Mouse (Mus musculus) NIH3T3 (cell line): ENCODE results near the gene Eif4g3.

Experiments
- DNase-seq: peaks from one replicate; pipeline ENCODE4 v3.0.0-alpha.2; 2012; ENCODE audit warnings: low read depth

Eif4g3 gene

GRCm38 (mm10) chr4:138063372-138064265, 70.8 kb downstream of the Eif4g3 start:
- no peak for DNase-seq

- DNase-seq: no peak
Observed at GRCm38 (mm10) chr4:138064882-138065592, 72.2 kb downstream of the Eif4g3 start.

- DNase-seq: no peak
Observed at GRCm38 (mm10) chr4:138065593-138066169, 72.9 kb downstream of the Eif4g3 start.

GRCm38 (mm10) chr4:138066421-138066820, 73.6 kb downstream of the Eif4g3 start:
- DNase-seq: no peak

- DNase-seq: no peak
Observed at GRCm38 (mm10) chr4:138067858-138068257, 75.0 kb downstream of the Eif4g3 start.

GRCm38 (mm10) chr4:138068598-138068997, 75.8 kb downstream of the Eif4g3 start:
- peak; percentile 78 for DNase-seq

- no peak for DNase-seq
Observed at GRCm38 (mm10) chr4:138069371-138069770, 76.5 kb downstream of the Eif4g3 start.

GRCm38 (mm10) chr4:138071497-138071896, 78.7 kb downstream of the Eif4g3 start:
- no peak for DNase-seq

- no peak for DNase-seq
Observed at GRCm38 (mm10) chr4:138073086-138073485, 80.3 kb downstream of the Eif4g3 start.

GRCm38 (mm10) chr4:138073531-138073930, 80.7 kb downstream of the Eif4g3 start:
- no peak for DNase-seq

GRCm38 (mm10) chr4:138074896-138075584, 82.2 kb downstream of the Eif4g3 start:
- peak; percentile 8 for DNase-seq

GRCm38 (mm10) chr4:138077663-138078295, 85.0 kb downstream of the Eif4g3 start:
- DNase-seq: peak; percentile 83

- DNase-seq: no peak
Observed at GRCm38 (mm10) chr4:138079234-138079633, 86.4 kb downstream of the Eif4g3 start.

GRCm38 (mm10) chr4:138082466-138082865, 89.6 kb downstream of the Eif4g3 start:
- DNase-seq: no peak

GRCm38 (mm10) chr4:138084103-138084502, 91.3 kb downstream of the Eif4g3 start:
- DNase-seq: no peak

GRCm38 (mm10) chr4:138084851-138085573, 92.2 kb downstream of the Eif4g3 start:
- no peak for DNase-seq

GRCm38 (mm10) chr4:138086949-138087348, 94.1 kb downstream of the Eif4g3 start:
- no peak for DNase-seq

GRCm38 (mm10) chr4:138089512-138089911, 96.7 kb downstream of the Eif4g3 start:
- DNase-seq: no peak

GRCm38 (mm10) chr4:138091562-138092194, 98.9 kb downstream of the Eif4g3 start:
- peak; percentile 41 for DNase-seq

- peak; percentile 6 for DNase-seq
Observed at GRCm38 (mm10) chr4:138100456-138100855, 107.6 kb downstream of the Eif4g3 start.
